Mouse (Mus musculus) gastrocnemius, adult 18-20 months (tissue): ENCODE measurements around the gene Btbd6. TPM values are rescaled to one million over a fixed set of nuclear protein-coding genes. Genes with fewer than 3 reads are reported as not detected.
A peak's percentile ranks its signal among the peaks of the same experiment; 100 is the strongest.

Source experiments
- DNase-seq: peaks from one replicate; pipeline ENCODE4 v3.0.0; 2021; ENCODE audit warnings: low spot score
- long read RNA-seq, 2 experiments: library from polyadenylated mRNA; stranded (forward); transcript quantifications; one replicate each; pipeline ENCODE4 v2.0.0; 2021
- total RNA-seq, 2 experiments: library from RNA; stranded (reverse); gene quantifications; 2 replicates each; pipeline ENCODE4 v1.2.3; 2021

Gene Btbd6
- 10 to 100 TPM; 19.6 to 20.4 TPM for total RNA-seq
- long read RNA-seq, experiment 1, transcript Btbd6-204 (4 exons, 2,085 nt): major isoform, 15 of 23 reads
- long read RNA-seq, experiment 1, partial matches to known transcripts: 0 of 23 reads
- long read RNA-seq, experiment 1, other reads (novel, unspliced or antisense): 1 of 23 reads
- long read RNA-seq, experiment 2, transcript Btbd6-204 (4 exons, 2,085 nt): major isoform, 8 of 15 reads
- long read RNA-seq, experiment 2, partial matches to known transcripts: 0 of 15 reads
- long read RNA-seq, experiment 2, other reads (novel, unspliced or antisense): 2 of 15 reads

DNA sequence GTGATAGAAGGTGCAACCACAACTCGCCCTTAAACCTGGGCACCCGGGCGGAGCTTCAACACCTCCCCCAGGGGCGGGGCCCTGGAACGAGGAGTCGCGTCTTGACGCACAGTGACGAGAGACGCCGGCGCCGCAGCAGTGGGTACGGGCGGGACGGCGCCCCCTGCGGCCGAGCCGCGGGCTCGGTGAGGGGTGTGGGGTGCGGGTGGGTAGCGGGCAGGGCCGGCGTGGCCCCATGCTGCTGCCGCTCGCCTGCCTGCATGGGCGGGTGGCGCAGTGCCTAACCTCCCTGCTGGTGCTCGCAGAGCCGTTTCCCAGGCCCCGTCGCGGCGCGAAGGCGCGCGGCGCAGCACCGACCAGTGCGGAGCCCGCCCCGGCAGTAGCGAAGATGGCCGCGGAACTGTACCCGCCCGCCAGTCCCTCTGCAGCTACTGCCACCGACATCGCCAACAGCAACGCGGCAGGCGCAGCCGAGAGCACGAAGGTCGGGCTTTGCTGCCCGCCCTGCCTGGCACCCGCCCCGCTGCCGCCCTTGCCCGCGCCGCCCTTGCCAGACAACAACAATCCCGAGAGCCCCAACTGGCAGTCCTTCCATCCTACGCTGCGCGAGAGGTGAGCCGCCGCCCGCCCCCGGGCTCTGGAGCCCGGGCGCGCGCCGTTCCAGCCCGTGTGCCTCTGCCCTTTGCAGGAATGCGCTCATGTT, at the start of gene Btbd6:
Gene Btbd6, plus strand, starts transcription at position 112 of the 703 bp plus-strand sequence.
- DNase-seq: peak; percentile 84

- DNase-seq: no peak
Observed at GRCm38 (mm10) chr12:112927265-112927664, 49.0 kb upstream of the Btbd6 start.

GRCm38 (mm10) chr12:112928401-112929241, 47.7 kb upstream of the Btbd6 start:
- DNase-seq: no peak

- peak; percentile 73 for DNase-seq
Observed at GRCm38 (mm10) chr12:112929562-112930352, 46.5 kb upstream of the Btbd6 start, which contains the start of gene Jag2. Gene Jag2 (minus strand): TSS chr12:112929776.

GRCm38 (mm10) chr12:112932647-112933046, 43.6 kb upstream of the Btbd6 start:
- DNase-seq: peak; percentile 77

DNA sequence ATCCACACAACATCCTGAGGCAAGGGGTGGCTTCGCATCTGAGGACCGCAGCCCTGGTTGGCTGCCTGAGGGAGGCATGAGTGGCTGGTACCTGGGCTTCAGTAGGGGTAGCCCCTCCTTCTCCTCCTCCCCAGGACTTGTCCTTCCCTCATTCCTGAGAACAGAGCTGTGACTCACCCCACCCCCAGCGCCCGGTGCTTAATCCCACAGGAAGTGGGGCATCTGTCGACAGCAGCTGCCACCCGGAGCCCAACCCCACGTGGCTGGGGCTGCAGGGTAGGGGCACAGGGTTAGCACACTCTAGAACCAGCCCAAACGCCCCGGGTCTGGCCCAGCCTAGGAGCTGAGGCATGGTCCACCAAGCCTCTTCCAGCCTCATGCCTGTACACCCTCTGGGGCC, 38.4 kb upstream of the Btbd6 start:
- no peak for DNase-seq

DNA sequence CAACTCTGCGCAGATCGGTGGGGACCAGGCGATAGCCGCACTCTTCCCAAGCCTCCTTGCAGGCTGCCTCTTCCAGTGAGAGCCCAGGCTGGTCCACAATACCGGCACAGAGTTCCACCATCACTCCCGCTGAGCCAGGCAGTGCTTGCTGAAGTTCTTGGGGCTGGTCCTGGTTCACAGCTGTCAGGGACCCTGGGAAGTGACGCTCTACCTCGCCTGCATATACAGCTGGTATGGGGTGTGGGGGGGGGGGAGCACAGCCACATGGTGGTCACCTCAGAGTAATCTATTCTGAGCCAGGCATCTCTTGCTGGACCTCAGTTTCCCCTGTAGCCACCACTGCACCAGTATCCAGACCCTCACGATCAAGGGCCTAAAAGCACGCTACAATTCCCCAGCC, 37.9 kb upstream of the Btbd6 start:
- no peak for DNase-seq

DNA sequence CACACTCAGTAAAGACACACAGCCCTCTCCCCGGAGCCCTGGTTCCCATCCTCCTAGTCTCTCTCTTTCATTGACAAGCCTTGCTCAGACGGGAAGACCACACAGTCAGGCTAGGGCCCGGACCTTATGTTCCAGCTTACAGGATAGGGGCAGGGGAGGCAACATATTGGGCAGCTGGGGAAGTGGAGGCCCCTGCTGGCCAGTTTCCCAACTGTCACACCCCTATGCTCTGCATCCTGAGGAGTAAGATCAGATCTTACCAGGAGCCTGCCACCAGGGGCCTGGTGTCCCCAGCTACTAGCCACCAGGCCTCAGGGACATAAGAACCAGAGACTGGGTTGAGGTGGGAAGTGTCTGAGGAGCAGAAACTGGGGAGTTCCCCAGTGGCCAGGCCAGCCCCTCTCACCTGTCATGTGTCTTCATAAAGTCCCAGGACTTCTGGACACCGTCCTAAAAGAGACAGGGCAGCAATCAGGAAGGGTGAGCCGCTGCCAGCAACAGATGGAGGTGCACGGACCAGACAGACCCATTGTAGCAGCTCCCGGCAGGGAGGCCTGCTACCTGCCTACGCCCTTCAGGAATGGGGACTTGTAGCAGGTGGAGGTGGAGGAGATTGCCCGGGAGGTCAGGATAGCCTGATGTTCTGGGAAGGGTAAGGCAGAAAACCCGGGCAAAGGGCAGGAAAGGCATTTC, 37.3 kb upstream of the Btbd6 start:
- no peak for DNase-seq

DNA sequence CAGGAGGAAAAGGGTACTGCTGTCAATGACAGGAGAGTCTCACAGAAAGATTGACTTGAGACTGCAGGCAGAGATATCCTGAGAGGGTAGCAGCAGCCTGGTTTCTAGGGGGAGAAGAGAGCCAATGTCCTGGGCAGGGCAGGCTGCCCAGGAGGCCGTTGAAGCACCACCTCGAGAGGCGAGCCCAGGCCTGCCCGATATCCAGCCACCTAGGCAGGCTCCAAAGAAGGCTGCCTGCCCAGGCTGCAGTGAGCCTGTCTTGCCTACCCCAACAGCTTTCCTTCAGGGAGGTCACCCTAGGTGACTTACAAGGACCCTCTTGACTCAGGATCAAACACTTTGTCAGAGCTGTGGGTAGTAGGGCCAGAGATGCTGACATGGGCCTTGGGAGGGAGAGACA, 36.0 kb upstream of the Btbd6 start:
- no peak for DNase-seq

- DNase-seq: no peak
Observed at GRCm38 (mm10) chr12:112940710-112941109, 35.6 kb upstream of the Btbd6 start.

DNA sequence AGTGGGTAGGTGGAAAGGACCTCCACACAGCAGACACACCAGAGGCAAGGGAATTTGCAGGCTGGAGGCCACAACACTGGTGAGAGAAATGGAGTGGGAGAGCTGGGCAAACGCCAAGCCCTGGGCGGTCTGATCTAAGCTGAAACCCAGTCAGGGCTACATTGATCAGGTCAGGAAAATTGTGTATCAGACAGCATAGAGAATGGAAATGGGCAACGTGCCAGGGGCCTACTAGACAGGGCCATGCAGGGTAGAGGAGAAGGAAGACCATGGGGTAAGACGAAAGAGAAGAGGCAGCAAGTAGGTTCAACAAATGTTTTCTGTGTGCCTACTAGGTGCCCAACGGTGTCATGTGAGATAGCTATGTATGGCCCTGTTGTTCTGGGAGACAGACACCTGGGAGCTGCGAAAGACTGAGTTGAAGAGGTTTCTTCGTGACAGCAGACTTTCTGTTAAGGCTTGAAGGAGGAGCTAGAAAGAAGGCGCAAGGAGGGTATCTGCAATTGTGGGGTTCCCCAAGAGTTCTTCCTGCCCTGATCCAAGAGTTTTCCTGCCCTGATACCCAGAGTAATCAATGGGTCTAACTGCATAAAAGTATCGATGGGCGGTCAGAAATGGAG, 35.0 kb upstream of the Btbd6 start:
- DNase-seq: no peak

DNA sequence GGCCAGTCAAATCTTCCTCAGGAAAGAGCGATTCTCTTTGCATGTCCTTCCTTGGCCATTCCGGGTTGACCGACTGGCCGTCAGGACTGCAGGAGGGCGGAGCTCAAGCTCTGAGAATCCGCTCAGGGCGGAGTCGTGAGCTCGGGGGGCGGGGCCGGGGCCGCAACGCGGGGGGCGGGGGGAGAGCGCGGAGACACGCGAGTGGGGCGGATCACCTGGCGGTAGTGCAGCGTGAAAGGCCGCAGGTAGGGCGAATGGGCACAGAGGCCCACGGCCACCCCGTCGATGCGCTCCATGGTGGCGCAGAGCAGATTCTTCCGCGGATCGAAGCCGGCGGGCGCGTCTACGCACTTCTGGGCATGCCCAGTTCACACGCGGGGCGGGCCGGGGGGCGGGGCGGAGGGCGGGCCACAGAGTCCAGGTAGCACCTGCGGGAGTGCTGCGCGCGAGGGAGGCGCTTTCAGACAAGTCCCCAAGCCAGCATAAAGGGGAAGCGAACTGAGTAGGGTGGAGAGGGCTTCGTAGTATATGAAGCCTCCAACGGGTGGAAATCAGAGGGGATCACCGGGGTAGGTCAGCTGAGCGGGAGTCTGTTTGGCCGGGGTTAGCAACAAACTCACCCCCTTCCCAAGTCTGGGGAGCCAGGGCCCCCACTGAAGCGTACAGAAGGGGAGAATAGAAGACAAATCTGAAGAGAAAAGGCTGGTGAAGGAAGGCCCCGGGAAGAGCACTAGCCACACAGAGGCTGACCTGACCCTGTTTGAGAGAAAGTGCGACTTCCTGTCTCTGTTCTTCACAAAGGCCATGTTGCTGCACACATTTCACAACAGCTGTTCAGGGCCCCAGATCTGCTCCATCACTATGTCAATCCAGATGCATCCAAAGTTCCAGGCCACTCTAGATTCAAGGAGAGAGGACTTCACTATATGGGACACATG, 34.2 kb upstream of the Btbd6 start, which contains the start of gene Nudt14:
Gene Nudt14, minus strand, starts transcription at position 349 of the 938 bp plus-strand sequence.
- peak; percentile 79 for DNase-seq

GRCm38 (mm10) chr12:112943669-112944068, 32.6 kb upstream of the Btbd6 start:
- DNase-seq: no peak

DNA sequence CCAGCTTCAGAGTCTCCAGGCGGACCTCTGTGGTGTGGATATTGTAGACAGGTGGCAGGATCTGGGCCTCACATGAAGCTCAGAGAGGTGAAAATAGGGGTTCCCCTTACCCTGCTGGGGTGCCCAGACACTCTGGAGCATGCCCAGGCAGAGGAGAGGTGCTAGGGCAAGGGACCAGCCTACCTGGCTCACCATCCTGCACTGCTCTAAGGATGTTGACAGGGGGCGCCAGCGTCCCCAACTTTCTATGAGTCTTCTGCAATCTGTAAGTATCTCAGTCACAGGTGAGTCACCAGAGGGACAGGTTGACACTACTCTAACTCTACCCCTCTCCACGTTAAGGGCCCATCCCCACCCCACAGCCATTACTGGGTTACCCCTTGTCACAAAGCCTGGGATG, 29.0 kb upstream of the Btbd6 start:
- no peak for DNase-seq

DNA sequence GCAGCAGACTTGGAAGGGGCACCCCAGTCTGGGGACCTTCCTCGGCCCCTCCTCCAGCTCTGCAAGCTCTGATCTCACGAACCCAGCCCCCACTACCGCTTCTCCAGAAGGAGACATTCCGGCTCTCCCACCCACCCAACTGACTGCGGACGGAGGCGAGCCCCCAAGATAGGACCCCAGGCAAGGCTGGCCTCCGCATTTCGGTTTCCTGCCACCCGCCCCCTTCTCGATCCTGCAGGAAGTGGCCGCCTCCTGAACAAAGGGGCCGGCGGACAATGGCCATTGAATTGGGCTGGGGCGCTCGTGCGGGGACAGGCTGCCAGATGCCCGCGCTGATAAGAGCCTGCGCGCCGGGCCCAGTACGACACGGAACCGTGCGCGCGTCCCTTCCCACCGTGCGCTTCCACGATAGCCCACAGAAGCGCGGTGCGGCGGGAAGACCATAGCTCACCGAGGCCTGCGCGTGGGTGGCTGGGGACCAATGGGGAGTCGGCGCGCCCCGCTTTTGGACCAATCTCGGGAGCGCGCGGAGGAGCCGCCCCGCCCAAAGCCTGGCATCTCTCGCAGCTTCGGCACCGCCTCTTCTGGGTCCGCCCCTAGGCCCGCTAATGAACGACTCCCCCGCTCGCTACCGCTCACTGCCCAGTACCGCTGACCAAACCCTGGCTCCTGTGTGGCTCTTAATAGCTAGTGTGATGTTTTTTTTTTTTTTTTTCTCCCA, 26.1 kb upstream of the Btbd6 start:
- peak; percentile 82 for DNase-seq

- DNase-seq: no peak
Observed at GRCm38 (mm10) chr12:112950761-112951129, 25.5 kb upstream of the Btbd6 start.

- no peak for DNase-seq
Observed at GRCm38 (mm10) chr12:112951150-112951842, 25.0 kb upstream of the Btbd6 start.

- DNase-seq: peak; percentile 42
Observed at GRCm38 (mm10) chr12:112952433-112952832, 23.8 kb upstream of the Btbd6 start.
